In genomic region chr3:135438531-135438912, GRCm38 (mm10) we compare ENCODE assay signal across 8 mouse cellular contexts. TPM values are rescaled to one million over a fixed set of nuclear protein-coding genes. Genes with fewer than 3 reads are reported as not detected.
DNase-seq lines count a peak whose midpoint lies in the region; ATAC-seq and TF ChIP-seq lines count a peak whose summit lies in the region.

No protein-coding gene starts in this region.

- H3K9ac ChIP-seq in ES-Bruce4 (ENCODE audit: low read depth, poor library complexity, severe bottlenecking): peak overlapping the region; percentile 95
- peak overlapping the region; percentile 94 for H3K9ac ChIP-seq in forebrain, embryonic 16.5 days (replicated peaks; ENCODE audit: low read depth, low read length)
- H3K9ac ChIP-seq in lung, embryonic 15.5 days: peak overlapping the region; percentile 95

- peak; percentile 77 for ATAC-seq in forebrain, embryonic 16.5 days
- ATAC-seq in lung, embryonic 15.5 days (ENCODE audit: borderline replicate concordance, extremely low read depth, low FRiP score, low TSS enrichment): peak; percentile 78

- no peak for TF ChIP-seq POLR2A in ES-Bruce4 (IDR thresholded peaks at IDR 0.05; ENCODE audit: insufficient read depth, low read length)
- TF ChIP-seq POLR2A in olfactory bulb, adult 2 months (IDR thresholded peaks at IDR 0.05; ENCODE audit: insufficient read depth, low read depth, low read length): peak; percentile 60

- no peaks in the 10 kb centered on the region for H3K27me3 ChIP-seq in ES-Bruce4 (ENCODE audit: control insufficient read depth, insufficient read depth, low read length, poor library complexity, severe bottlenecking)
- no peaks in the 10 kb centered on the region for H3K27me3 ChIP-seq in forebrain, embryonic 16.5 days (replicated peaks; ENCODE audit: control insufficient read depth, insufficient read depth, low read length)
- no peaks in the 10 kb centered on the region for H3K27me3 ChIP-seq in lung, embryonic 15.5 days

- no peaks in the 10 kb centered on the region for H3K9me3 ChIP-seq in ES-Bruce4 (replicated peaks; ENCODE audit: control insufficient read depth, insufficient read depth, low read length, poor library complexity, severe bottlenecking)
- H3K9me3 ChIP-seq in forebrain, embryonic 16.5 days (ENCODE audit: control insufficient read depth, low read length): no peaks in the 10 kb centered on the region
- no peaks in the 10 kb centered on the region for H3K9me3 ChIP-seq in lung, embryonic 15.5 days

- peak overlapping the region; percentile 73 for H3K27ac ChIP-seq in ES-Bruce4 (ENCODE audit: insufficient read depth, low read length)
- H3K27ac ChIP-seq in forebrain, embryonic 16.5 days (ENCODE audit: low read length): peak overlapping the region; percentile 100
- peak overlapping the region; percentile 99 for H3K27ac ChIP-seq in layer of hippocampus, adult 2 months
- H3K27ac ChIP-seq in lung, embryonic 15.5 days: peak overlapping the region; percentile 100
- peak overlapping the region; percentile 76 for H3K27ac ChIP-seq in olfactory bulb, adult 2 months (ENCODE audit: insufficient read depth, low read depth, low read length)

- H3K36me3 ChIP-seq in ES-Bruce4 (ENCODE audit: control insufficient read depth, insufficient read depth, low read length, poor library complexity, severe bottlenecking): peaks cover 30% of the 10 kb centered on the region
- no peaks in the 10 kb centered on the region for H3K36me3 ChIP-seq in forebrain, embryonic 16.5 days (ENCODE audit: control insufficient read depth, insufficient read depth)
- peaks cover 4% of the 10 kb centered on the region; the same call in 1 of the 2 replicates for H3K36me3 ChIP-seq in lung, embryonic 15.5 days

- WGBS in forebrain, embryonic 16.5 days: 0% methylated on average over 44 of the region's 50 CpGs
- under 1% methylated on average over 45 of the region's 50 CpGs for WGBS in lung, embryonic 15.5 days
- WGBS in olfactory bulb, adult 2 months: under 1% methylated on average over 50 of the region's 50 CpGs

- TF ChIP-seq CTCF in ES-Bruce4 (IDR thresholded peaks at IDR 0.05; ENCODE audit: low read depth, low read length): no peak
- no peak for TF ChIP-seq CTCF in layer of hippocampus, adult 2 months (conservative IDR thresholded peaks at IDR 0.05)
- TF ChIP-seq CTCF in olfactory bulb, adult 2 months (IDR thresholded peaks at IDR 0.05; ENCODE audit: insufficient read depth, low read depth, low read length): no peak

- peak overlapping the region; percentile 77 for H3K4me3 ChIP-seq in ES-Bruce4 (ENCODE audit: low read depth, low read length)
- H3K4me3 ChIP-seq in forebrain, embryonic 16.5 days (replicated peaks; ENCODE audit: low read length): peak overlapping the region; percentile 71
- peak overlapping the region; percentile 94 for H3K4me3 ChIP-seq in layer of hippocampus, adult 2 months
- peak overlapping the region; percentile 96 for H3K4me3 ChIP-seq in lung, embryonic 15.5 days
- peak overlapping the region; percentile 88 for H3K4me3 ChIP-seq in olfactory bulb, adult 2 months (ENCODE audit: insufficient read depth, low read depth, low read length)

- intact Hi-C loops in heart, postnatal 36 days (cut with DNase I): loop anchor here (1.0 to 10.0 kb wide), 4 partner anchors 14 to 252 kb away; partner anchors contain the start of genes Cenpe and Nfkb1

- peak; percentile 86 to 95 for DNase-seq in cerebellum, adult 18-20 months
- peak; percentile 94 to 99 for DNase-seq in heart, postnatal 36 days
- peak; percentile 91 to 96 for DNase-seq in layer of hippocampus, adult 2 months (ENCODE audit: low spot score in 2 of 2)
- peak; percentile 87 to 91 for DNase-seq in thymus, adult 18-20 months

- TF ChIP-seq EP300 in ES-Bruce4 (IDR thresholded peaks at IDR 0.05; ENCODE audit: insufficient read depth, low read depth, low read length): 0 out of 2 replicates have a peak, but pooled peaks have one; percentile 17

- H3K4me2 ChIP-seq in forebrain, embryonic 16.5 days (ENCODE audit: low read length): peak overlapping the region; percentile 21
- peak overlapping the region; percentile 34; the same call in 1 of the 2 replicates for H3K4me2 ChIP-seq in lung, embryonic 15.5 days

- no peaks in the 10 kb centered on the region for H3K4me1 ChIP-seq in ES-Bruce4 (ENCODE audit: control insufficient read depth, insufficient read depth, low read length)
- peaks cover 19% of the 10 kb centered on the region for H3K4me1 ChIP-seq in forebrain, embryonic 16.5 days (replicated peaks; ENCODE audit: control insufficient read depth, insufficient read depth, low read length)
- peaks cover 17% of the 10 kb centered on the region for H3K4me1 ChIP-seq in lung, embryonic 15.5 days
- no peaks in the 10 kb centered on the region for H3K4me1 ChIP-seq in olfactory bulb, adult 2 months (ENCODE audit: control insufficient read depth, insufficient read depth, low read length)

RNA-seq across cellular contexts. Expression of gene Ube2d3, which starts 0.6 kb away (rescaled TPM):
- 485 and 516 TPM in 2 replicates for polyA plus RNA-seq in ES-Bruce4 (2011; ENCODE audit: insufficient read depth, insufficient read length, low read depth, missing spikeins)
- polyA plus RNA-seq in forebrain, embryonic 16.5 days (2015; fragmentation: Nextera tagmentation; extraction: Ambion mirVana): 383 and 423 TPM in 2 replicates
- total RNA-seq in heart, postnatal 36 days (2021): 100 to 1,000 TPM; 372 to 402 TPM
- total RNA-seq in layer of hippocampus, adult 2 months (2021): 100 to 1,000 TPM; 254 to 257 TPM
- polyA plus RNA-seq in lung, embryonic 15.5 days (2015; fragmentation: Nextera tagmentation; extraction: Ambion mirVana): 504 and 516 TPM in 2 replicates
- polyA plus RNA-seq in olfactory bulb, adult 2 months (2012; ENCODE audit: insufficient read depth, insufficient read length, low replicate concordance, missing spikeins): 60.9 and 109 TPM in 2 replicates

RNA-seq across cellular contexts. Expression of gene Cisd2, which starts 14.8 kb away (rescaled TPM):
- 24.7 and 26.2 TPM in 2 replicates for polyA plus RNA-seq in ES-Bruce4 (2011; ENCODE audit: insufficient read depth, insufficient read length, low read depth, missing spikeins)
- 63.7 and 72.5 TPM in 2 replicates for polyA plus RNA-seq in forebrain, embryonic 16.5 days (2015; fragmentation: Nextera tagmentation; extraction: Ambion mirVana)
- 10 to 100 TPM; 50.4 to 56.9 TPM for total RNA-seq in heart, postnatal 36 days (2021)
- 10 to 100 TPM; 34.4 to 35.1 TPM for total RNA-seq in layer of hippocampus, adult 2 months (2021)
- polyA plus RNA-seq in lung, embryonic 15.5 days (2015; fragmentation: Nextera tagmentation; extraction: Ambion mirVana): 62.4 and 66.1 TPM in 2 replicates
- polyA plus RNA-seq in olfactory bulb, adult 2 months (2012; ENCODE audit: insufficient read depth, insufficient read length, low replicate concordance, missing spikeins): not detected in 2 replicates

RNA-seq across cellular contexts. Expression of gene Manba, which starts 46.9 kb away (rescaled TPM):
- 114 and 122 TPM in 2 replicates for polyA plus RNA-seq in ES-Bruce4 (2011; ENCODE audit: insufficient read depth, insufficient read length, low read depth, missing spikeins)
- 4.3 and 4.6 TPM in 2 replicates for polyA plus RNA-seq in forebrain, embryonic 16.5 days (2015; fragmentation: Nextera tagmentation; extraction: Ambion mirVana)
- 10 to 100 TPM; 16.3 to 17.6 TPM for total RNA-seq in heart, postnatal 36 days (2021)
- 1 to 10 TPM; 8.3 to 9.7 TPM for total RNA-seq in layer of hippocampus, adult 2 months (2021)
- polyA plus RNA-seq in lung, embryonic 15.5 days (2015; fragmentation: Nextera tagmentation; extraction: Ambion mirVana): 10.8 TPM in 2 replicates
- polyA plus RNA-seq in olfactory bulb, adult 2 months (2012; ENCODE audit: insufficient read depth, insufficient read length, low replicate concordance, missing spikeins): not detected in 2 replicates

Comparison
In these comparisons a context has a peak if more than half of its experiments do, and no peak if none do; other contexts are left out.
1. Peak in every context shown above with its lines: DNase-seq, ATAC-seq, H3K4me3 ChIP-seq and H3K27ac ChIP-seq.